In genomic region chr16:60585322-60585721, GRCm38 (mm10) we compare ENCODE assay signal across 22 mouse cellular contexts. TPM values are rescaled to one million over a fixed set of nuclear protein-coding genes. Genes with fewer than 3 reads are reported as not detected.
DNase-seq lines count a peak whose midpoint lies in the region; ATAC-seq and TF ChIP-seq lines count a peak whose summit lies in the region.
"Had no signal": no experiment of that assay in that cellular context is flagged by ENCODE, and none has a peak within 500 bp of the region (broad histone marks: within the 10 kb centered on the region; RNA-seq: fewer than 3 reads in every experiment).

No protein-coding gene starts in this region.

- H3K36me3 ChIP-seq in midbrain, postnatal 0 days (ENCODE audit: insufficient read depth, low read length): no peaks in the 10 kb centered on the region
- no peaks in the 10 kb centered on the region for H3K36me3 ChIP-seq in midbrain, embryonic 16.5 days (ENCODE audit: control insufficient read depth, insufficient read depth, low read length)
- H3K36me3 ChIP-seq in hindbrain, embryonic 13.5 days: no peaks in the 10 kb centered on the region
- H3K36me3 ChIP-seq: embryonic facial prominence, embryonic 10.5 days; heart, embryonic 12.5 days had no signal

- H3K9me3 ChIP-seq in midbrain, postnatal 0 days (ENCODE audit: low read length): no peaks in the 10 kb centered on the region
- H3K9me3 ChIP-seq in midbrain, embryonic 16.5 days (replicated peaks; ENCODE audit: control insufficient read depth, low read length, poor library complexity, severe bottlenecking): no peaks in the 10 kb centered on the region
- H3K9me3 ChIP-seq in hindbrain, embryonic 13.5 days: no peaks in the 10 kb centered on the region
- H3K9me3 ChIP-seq: embryonic facial prominence, embryonic 10.5 days; heart, embryonic 12.5 days had no signal

- peak; percentile 16; the same call in 1 of the 2 replicates for TF ChIP-seq CTCF in midbrain, postnatal 0 days (IDR thresholded peaks at IDR 0.05)
- peak; percentile 12; the same call in 1 of the 2 replicates for TF ChIP-seq CTCF in brain, embryonic 14.5 days (IDR thresholded peaks at IDR 0.05; ENCODE audit: borderline replicate concordance, extremely low read depth, insufficient read depth, insufficient read length)

- H3K27me3 ChIP-seq in midbrain, postnatal 0 days (ENCODE audit: insufficient read depth, low read length): no peaks in the 10 kb centered on the region
- no peaks in the 10 kb centered on the region for H3K27me3 ChIP-seq in midbrain, embryonic 16.5 days (ENCODE audit: control insufficient read depth, insufficient read depth, low read depth, low read length)
- no peaks in the 10 kb centered on the region for H3K27me3 ChIP-seq in hindbrain, embryonic 13.5 days
- H3K27me3 ChIP-seq: heart, embryonic 12.5 days had no signal

- ATAC-seq in midbrain, postnatal 0 days (ENCODE audit: low FRiP score): no peak
- no peak for ATAC-seq in midbrain, embryonic 16.5 days
- ATAC-seq in hindbrain, embryonic 13.5 days (ENCODE audit: low FRiP score): no peak
- ATAC-seq: forebrain, embryonic 14.5 days; hindbrain, postnatal 0 days had no signal

- no peak overlapping the region for H3K27ac ChIP-seq in midbrain, postnatal 0 days (ENCODE audit: low read depth, low read length)
- no peak overlapping the region for H3K27ac ChIP-seq in midbrain, embryonic 16.5 days (ENCODE audit: low read length)
- H3K27ac ChIP-seq in hindbrain, embryonic 13.5 days: no peak overlapping the region
- H3K27ac ChIP-seq: embryonic facial prominence, embryonic 10.5 days; gastrocnemius, adult 2 months; hindbrain, postnatal 0 days had no signal

- no peak overlapping the region for H3K4me3 ChIP-seq in midbrain, postnatal 0 days (ENCODE audit: low read depth, low read length)
- H3K4me3 ChIP-seq in midbrain, embryonic 16.5 days (ENCODE audit: low read depth, low read length): no peak overlapping the region
- no peak overlapping the region for H3K4me3 ChIP-seq in hindbrain, embryonic 13.5 days
- H3K4me3 ChIP-seq: embryonic facial prominence, embryonic 10.5 days; gastrocnemius, adult 2 months; heart, embryonic 12.5 days had no signal

- no peak overlapping the region for H3K4me2 ChIP-seq in midbrain, postnatal 0 days (ENCODE audit: low read depth, low read length, poor library complexity, severe bottlenecking)
- no peak overlapping the region for H3K4me2 ChIP-seq in midbrain, embryonic 16.5 days (ENCODE audit: low read length)
- H3K4me2 ChIP-seq in hindbrain, embryonic 13.5 days: no peak overlapping the region
- H3K4me2 ChIP-seq: heart, embryonic 12.5 days had no signal

- 90% methylated on average over 3 of the region's 3 CpGs for WGBS in midbrain, postnatal 0 days
- 85% methylated on average over 3 of the region's 3 CpGs for WGBS in midbrain, embryonic 16.5 days
- WGBS in hindbrain, embryonic 13.5 days: 80% methylated on average over 3 of the region's 3 CpGs

- H3K4me1 ChIP-seq in midbrain, postnatal 0 days (ENCODE audit: insufficient read depth, low read length): no peaks in the 10 kb centered on the region
- H3K4me1 ChIP-seq in midbrain, embryonic 16.5 days (ENCODE audit: control insufficient read depth, insufficient read depth, low read length): no peaks in the 10 kb centered on the region
- no peaks in the 10 kb centered on the region for H3K4me1 ChIP-seq in hindbrain, embryonic 13.5 days (replicated peaks)
- H3K4me1 ChIP-seq: embryonic facial prominence, embryonic 10.5 days; heart, embryonic 12.5 days had no signal

- TF ChIP-seq POLR2A in brain, embryonic 14.5 days (IDR thresholded peaks at IDR 0.05; ENCODE audit: borderline replicate concordance, extremely low read depth, insufficient read depth, insufficient read length, poor library complexity, severe bottlenecking): no peak

- peak; percentile 13 for DNase-seq in embryo, embryonic 10.5 days (ENCODE audit: low spot score)
- no peak for DNase-seq in embryo, embryonic 11 days
- DNase-seq in midbrain, postnatal 0 days (ENCODE audit: low spot score): no peak
- no peak for DNase-seq in brain, embryonic 14.5 days (ENCODE audit: low read depth)
- DNase-seq in c-Kit-positive CD71-positive TER-119-positive erythroid progenitor cells, embryonic 14.5 days (ENCODE audit: low spot score): no peak
- DNase-seq: adrenal gland, adult 2 months; adrenal gland, postnatal 25 days; cerebellum, adult 11 months; cerebellum, adult 9-10 months; cerebellum, postnatal 25 days; gastrocnemius, adult 2 months; gastrocnemius, postnatal 25 days; kidney, adult 18-20 months had no signal

- H3K9ac ChIP-seq in midbrain, postnatal 0 days (replicated peaks; ENCODE audit: low read length, poor library complexity, severe bottlenecking): no peak overlapping the region
- H3K9ac ChIP-seq in midbrain, embryonic 16.5 days (ENCODE audit: low read depth, low read length): no peak overlapping the region
- no peak overlapping the region for H3K9ac ChIP-seq in hindbrain, embryonic 13.5 days
- H3K9ac ChIP-seq: heart, embryonic 12.5 days had no signal

RNA-seq across cellular contexts. Expression of gene Epha6, which starts 20.0 kb away (rescaled TPM):
- total RNA-seq in midbrain, postnatal 0 days (2014; rRNA removed): 25.0 and 25.3 TPM in 2 replicates
- polyA plus RNA-seq in midbrain, postnatal 0 days (2015; fragmentation: Nextera tagmentation; extraction: Ambion mirVana): 4.1 and 5.3 TPM in 2 replicates
- polyA plus RNA-seq in midbrain, embryonic 16.5 days (2015; fragmentation: Nextera tagmentation; extraction: Ambion mirVana): 6.4 and 8.1 TPM in 2 replicates
- polyA plus RNA-seq in brain, embryonic 14.5 days (2012; rRNA removed): 1.5 and 4.4 TPM in 2 replicates
- polyA plus RNA-seq in hindbrain, embryonic 13.5 days (2015; fragmentation: Nextera tagmentation; extraction: Ambion mirVana): 7.2 and 7.8 TPM in 2 replicates
- total RNA-seq: adrenal gland, postnatal 25 days; ES-E14; gastrocnemius, adult 2 months; gastrocnemius, postnatal 25 days; granulocyte monocyte progenitor cell, adult 5-6 weeks had no signal
- polyA plus RNA-seq: adrenal gland, adult 2 months; C2C12; heart, embryonic 12.5 days had no signal
